Mouse (Mus musculus) midbrain, embryonic 16.5 days (tissue): ENCODE measurements around the gene Egfl7. TPM values are rescaled to one million over a fixed set of nuclear protein-coding genes. Genes with fewer than 3 reads are reported as not detected.

ENCODE experiments used
- ATAC-seq: fragments of 200-750 bp; cut with Nextera tagmentation; 2 replicates; pipeline ENCODE4 v1.8.0; 2017; ENCODE audit warnings: moderate TSS enrichment
- H3K27ac ChIP-seq: fragments of 300-500 bp; sonication (generic); 2 replicates; pipeline ENCODE4 v1.5.1; 2014; ENCODE audit warnings: mild to moderate bottlenecking, low read length, mixed read lengths
- H3K27me3 ChIP-seq: fragments of 300-500 bp; sonication (generic); 2 replicates; pipeline ENCODE4 v1.6.1; 2014; ENCODE audit warnings: low read depth, low read length, mixed read lengths; ENCODE audit not compliant: control insufficient read depth, insufficient read depth
- H3K36me3 ChIP-seq: fragments of 300-500 bp; sonication (generic); 2 replicates; pipeline ENCODE4 v1.6.1; 2014; ENCODE audit warnings: mild to moderate bottlenecking, low read length, moderate library complexity, mixed read lengths; ENCODE audit not compliant: control insufficient read depth, insufficient read depth
- H3K4me1 ChIP-seq: fragments of 300-500 bp; sonication (generic); 2 replicates; pipeline ENCODE4 v1.6.1; 2014; ENCODE audit warnings: mild to moderate bottlenecking, low read length, mixed read lengths; ENCODE audit not compliant: control insufficient read depth, insufficient read depth
- H3K4me2 ChIP-seq: fragments of 300-500 bp; sonication (generic); 2 replicates; pipeline ENCODE4 v1.6.1; 2014; ENCODE audit warnings: mild to moderate bottlenecking, low read length, mixed read lengths
- H3K4me3 ChIP-seq: fragments of 300-500 bp; sonication (generic); 2 replicates; pipeline ENCODE4 v1.5.1; 2014; ENCODE audit warnings: low read depth, mild to moderate bottlenecking, low read length, moderate library complexity, mixed read lengths
- H3K9ac ChIP-seq: fragments of 300-500 bp; sonication (generic); 2 replicates; pipeline ENCODE4 v1.6.1; 2014; ENCODE audit warnings: low read depth, low read length, mixed read lengths
- H3K9me3 ChIP-seq: fragments of 300-500 bp; sonication (generic); replicated peaks from 2 replicates; pipeline ENCODE4 v1.6.1; 2014; ENCODE audit warnings: mild to moderate bottlenecking, low read length, mixed read lengths; ENCODE audit not compliant: control insufficient read depth, poor library complexity, severe bottlenecking
- WGBS: fragments of 180-500 bp; shearing (Covaris S2); extraction: QIAGEN DNeasy Blood & Tissue Kit; methylation state at CpG from one replicate; pipeline ENCODE4 v1.1.7; 2014; 5-methylcytosine and 5-hydroxymethylcytosine counted together
- polyA plus RNA-seq: library from polyadenylated mRNA; unstranded; fragments of >200 nt; fragmentation: Nextera tagmentation; extraction: Ambion mirVana; gene quantifications from 2 replicates; pipeline ENCODE4 v1.2.1, GENCODE M21; 2015

The Egfl7 gene
- polyA plus RNA-seq, 1 experiment from 2014 or later: 64.4 TPM

DNA sequence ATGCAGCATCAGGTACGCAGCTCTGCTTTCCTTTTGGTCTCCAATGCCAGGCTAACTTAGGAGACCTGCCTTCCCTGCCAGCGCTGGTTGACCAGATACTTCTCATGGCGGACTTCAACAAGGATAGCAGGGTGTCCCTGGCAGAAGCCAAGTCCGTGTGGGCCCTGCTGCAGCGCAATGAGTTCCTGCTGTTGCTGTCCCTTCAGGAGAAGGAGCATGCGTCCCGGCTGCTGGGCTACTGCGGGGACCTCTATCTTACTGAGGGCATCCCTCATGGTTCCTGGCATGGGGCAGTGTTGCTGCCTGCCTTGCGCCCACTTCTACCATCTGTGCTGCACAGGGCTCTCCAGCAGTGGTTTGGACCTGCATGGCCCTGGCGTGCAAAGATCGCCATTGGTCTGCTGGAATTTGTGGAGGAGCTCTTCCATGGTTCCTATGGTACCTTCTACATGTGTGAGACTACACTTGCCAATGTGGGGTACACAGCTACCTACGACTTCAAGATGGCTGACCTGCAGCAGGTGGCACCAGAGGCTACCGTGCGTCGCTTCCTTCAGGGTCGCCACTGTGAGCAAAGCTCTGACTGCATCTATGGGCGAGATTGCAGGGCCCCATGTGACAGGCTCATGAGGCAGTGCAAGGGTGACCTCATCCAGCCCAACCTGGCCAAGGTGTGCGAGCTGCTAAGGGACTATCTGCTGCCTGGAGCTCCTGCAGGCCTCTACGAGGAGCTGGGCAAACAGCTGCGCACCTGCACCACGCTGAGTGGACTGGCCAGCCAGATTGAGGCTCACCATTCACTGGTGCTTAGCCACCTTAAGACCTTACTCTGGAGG lies 55.9 kb downstream of the Egfl7 start:
- Histone ChIP-seq H3K9me3 (no peaks in the 10 kb centered on the region), H3K4me2 (no peak overlapping the region), H3K27ac (no peak overlapping the region), H3K4me3 (no peak overlapping the region), H3K27me3 (no peaks in the 10 kb centered on the region), H3K4me1 (peaks cover 57% of the 10 kb centered on the region), H3K36me3 (peaks cover 22% of the 10 kb centered on the region), H3K9ac (no peak overlapping the region)
- WGBS: 74% methylated on average over 21 of the region's 21 CpGs
- ATAC-seq: no peak

- Histone ChIP-seq H3K9ac (no peak overlapping the region), H3K27me3 (no peaks in the 10 kb centered on the region), H3K36me3 (peaks cover 22% of the 10 kb centered on the region), H3K4me1 (peaks cover 52% of the 10 kb centered on the region), H3K4me2 (no peak overlapping the region), H3K4me3 (no peak overlapping the region), H3K27ac (no peak overlapping the region), H3K9me3 (no peaks in the 10 kb centered on the region)
- ATAC-seq: no peak
- WGBS: 44% methylated on average over 2 of the region's 2 CpGs
Measured at GRCm38 (mm10) chr2:26636325-26636635, 56.5 kb downstream of the Egfl7 start.

- peaks cover 22% of the 10 kb centered on the region for H3K36me3 ChIP-seq
- 0 out of 2 replicates have a peak overlapping the region, but pooled peaks have one; percentile 20 for H3K9ac ChIP-seq
- 80% methylated on average over 4 of the region's 4 CpGs for WGBS
- no peaks in the 10 kb centered on the region for H3K27me3 ChIP-seq
- peaks cover 43% of the 10 kb centered on the region for H3K4me1 ChIP-seq
- no peak overlapping the region; the same call in 1 of the 2 replicates for H3K4me3 ChIP-seq
- no peak for ATAC-seq
- H3K27ac ChIP-seq: no peak overlapping the region
- no peak overlapping the region for H3K4me2 ChIP-seq
- no peaks in the 10 kb centered on the region for H3K9me3 ChIP-seq
Measured at GRCm38 (mm10) chr2:26637316-26637932, 57.6 kb downstream of the Egfl7 start.

DNA sequence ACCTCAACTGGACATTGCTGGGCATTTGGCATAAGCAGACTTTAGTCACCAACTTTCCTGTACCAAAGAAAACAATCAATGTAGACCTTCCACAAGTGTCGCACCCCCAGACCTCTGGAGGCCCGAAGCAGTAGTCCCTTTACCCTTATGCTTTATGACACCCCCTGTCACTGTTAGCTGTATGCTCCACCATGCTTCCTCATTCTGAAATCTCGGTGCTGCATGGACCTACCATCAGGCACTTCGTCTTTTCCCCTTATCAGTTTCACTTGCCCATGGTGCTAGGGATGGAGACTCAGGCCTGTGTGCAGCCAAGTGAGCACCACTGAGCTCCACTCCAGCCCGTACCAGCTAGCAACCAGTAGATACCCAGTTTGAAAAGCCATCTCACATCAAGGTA lies 58.2 kb downstream of the Egfl7 start:
- ATAC-seq: no peak
- Histone ChIP-seq H3K27me3 (no peaks in the 10 kb centered on the region), H3K36me3 (peaks cover 22% of the 10 kb centered on the region), H3K4me1 (peaks cover 37% of the 10 kb centered on the region), H3K4me2 (peak overlapping the region; percentile 77), H3K9me3 (no peaks in the 10 kb centered on the region), H3K27ac (no peak overlapping the region), H3K4me3 (peak overlapping the region; percentile 75; the same call in 1 of the 2 replicates), H3K9ac (peak overlapping the region; percentile 47; the same call in 1 of the 2 replicates)
- whole genome bisulfite sequencing: 90% methylated on average over 5 of the region's 5 CpGs

- H3K27me3 ChIP-seq: no peaks in the 10 kb centered on the region
- peak overlapping the region; percentile 13 for H3K27ac ChIP-seq
- H3K9me3 ChIP-seq: no peaks in the 10 kb centered on the region
- ATAC-seq: no peak
- H3K4me2 ChIP-seq: peak overlapping the region; percentile 77
- peaks cover 34% of the 10 kb centered on the region for H3K4me1 ChIP-seq
- 75% methylated on average over 5 of the region's 5 CpGs for WGBS
- H3K36me3 ChIP-seq: peaks cover 22% of the 10 kb centered on the region
- H3K9ac ChIP-seq: peak overlapping the region; percentile 47
- H3K4me3 ChIP-seq: peak overlapping the region; percentile 75
Measured at GRCm38 (mm10) chr2:26638572-26638971, 58.8 kb downstream of the Egfl7 start.

DNA sequence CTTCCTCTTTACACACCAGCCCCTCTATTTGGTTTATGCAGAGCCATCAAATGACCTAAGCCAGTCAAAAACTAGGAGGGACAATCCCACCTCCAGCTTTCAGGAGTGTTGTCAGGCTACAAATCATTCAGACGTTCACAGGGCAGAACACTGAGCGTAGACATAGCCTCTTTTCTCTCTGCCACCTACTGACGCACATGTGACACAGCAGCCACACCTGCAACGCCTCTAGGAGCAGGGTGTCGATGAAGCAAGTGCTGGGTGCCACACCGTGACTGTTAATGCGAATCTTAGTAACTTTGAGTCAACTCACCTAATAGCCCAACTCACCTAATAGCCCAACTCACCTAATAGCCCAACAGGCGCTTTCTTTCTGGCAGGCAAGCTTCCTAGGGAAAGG lies 59.3 kb downstream of the Egfl7 start:
- ATAC-seq: peak; percentile 44; the same call in 1 of the 2 replicates
- peak overlapping the region; percentile 13 for H3K27ac ChIP-seq
- H3K27me3 ChIP-seq: no peaks in the 10 kb centered on the region
- peak overlapping the region; percentile 47 for H3K9ac ChIP-seq
- no peaks in the 10 kb centered on the region for H3K9me3 ChIP-seq
- peaks cover 22% of the 10 kb centered on the region for H3K36me3 ChIP-seq
- H3K4me1 ChIP-seq: peaks cover 30% of the 10 kb centered on the region
- WGBS: 4% methylated on average over 8 of the region's 8 CpGs
- H3K4me3 ChIP-seq: peak overlapping the region; percentile 75
- peak overlapping the region; percentile 77 for H3K4me2 ChIP-seq

- Histone ChIP-seq H3K9ac (peak overlapping the region; percentile 81), H3K27ac (peak overlapping the region; percentile 83), H3K4me3 (peak overlapping the region; percentile 75), H3K4me1 (peaks cover 25% of the 10 kb centered on the region), H3K9me3 (no peaks in the 10 kb centered on the region), H3K4me2 (peak overlapping the region; percentile 77), H3K36me3 (peaks cover 22% of the 10 kb centered on the region), H3K27me3 (no peaks in the 10 kb centered on the region)
- 5% methylated on average over 49 of the region's 49 CpGs for WGBS
- ATAC-seq: peak; percentile 76
Measured at GRCm38 (mm10) chr2:26639838-26640830, 60.3 kb downstream of the Egfl7 start.

GRCm38 (mm10) chr2:26641006-26641647 lies 61.3 kb downstream of the Egfl7 start:
- Histone ChIP-seq H3K4me1 (peaks cover 25% of the 10 kb centered on the region), H3K27me3 (no peaks in the 10 kb centered on the region), H3K4me3 (no peak overlapping the region), H3K4me2 (no peak overlapping the region), H3K27ac (no peak overlapping the region), H3K9ac (no peak overlapping the region), H3K36me3 (peaks cover 14% of the 10 kb centered on the region), H3K9me3 (no peaks in the 10 kb centered on the region)
- WGBS: 78% methylated on average over 7 of the region's 7 CpGs
- no peak for ATAC-seq
